Mouse (Mus musculus) neutrophil, adult 83 days (primary cell): ENCODE results near the gene Lrrfip2. TPM values are rescaled to one million over a fixed set of nuclear protein-coding genes. Genes with fewer than 3 reads are reported as not detected.

Source experiments
- total RNA-seq, 2 experiments: library from RNA; stranded (reverse); gene quantifications; one replicate each; pipeline ENCODE4 v1.2.4; 2023

The Lrrfip2 gene
- total RNA-seq, result 100 to 1,000 TPM in 1 of 2 experiments, 10 to 100 TPM in 1; 92.2 to 112 TPM

DNA sequence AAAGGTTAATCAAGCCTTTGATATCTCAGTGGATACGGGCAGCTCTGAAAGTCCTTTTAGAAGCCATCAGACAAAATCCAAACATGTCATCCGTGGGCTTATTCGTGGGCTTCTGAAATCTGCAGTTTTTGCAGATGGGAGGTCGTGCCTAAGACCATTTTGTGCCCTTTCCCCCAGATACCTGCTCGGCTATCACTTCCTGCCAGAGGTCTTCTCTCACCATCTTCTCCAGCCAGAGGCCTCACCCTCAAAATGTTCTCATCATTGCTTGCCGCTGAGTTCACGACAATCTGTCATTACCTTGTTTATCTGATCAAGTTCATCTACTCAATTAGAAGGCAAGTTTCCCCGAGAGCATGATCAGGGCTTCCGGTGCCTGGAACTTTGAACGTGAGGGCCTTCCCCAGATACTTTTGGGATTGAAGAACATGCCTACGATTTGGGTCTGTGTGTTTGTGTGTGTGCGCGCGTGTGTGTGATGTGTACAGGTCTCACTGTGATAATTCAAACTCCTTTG is at the start of gene Lrrfip2:
TSS of gene Lrrfip2 (plus strand) at position 467 of the 517 bp plus-strand sequence.

DNA sequence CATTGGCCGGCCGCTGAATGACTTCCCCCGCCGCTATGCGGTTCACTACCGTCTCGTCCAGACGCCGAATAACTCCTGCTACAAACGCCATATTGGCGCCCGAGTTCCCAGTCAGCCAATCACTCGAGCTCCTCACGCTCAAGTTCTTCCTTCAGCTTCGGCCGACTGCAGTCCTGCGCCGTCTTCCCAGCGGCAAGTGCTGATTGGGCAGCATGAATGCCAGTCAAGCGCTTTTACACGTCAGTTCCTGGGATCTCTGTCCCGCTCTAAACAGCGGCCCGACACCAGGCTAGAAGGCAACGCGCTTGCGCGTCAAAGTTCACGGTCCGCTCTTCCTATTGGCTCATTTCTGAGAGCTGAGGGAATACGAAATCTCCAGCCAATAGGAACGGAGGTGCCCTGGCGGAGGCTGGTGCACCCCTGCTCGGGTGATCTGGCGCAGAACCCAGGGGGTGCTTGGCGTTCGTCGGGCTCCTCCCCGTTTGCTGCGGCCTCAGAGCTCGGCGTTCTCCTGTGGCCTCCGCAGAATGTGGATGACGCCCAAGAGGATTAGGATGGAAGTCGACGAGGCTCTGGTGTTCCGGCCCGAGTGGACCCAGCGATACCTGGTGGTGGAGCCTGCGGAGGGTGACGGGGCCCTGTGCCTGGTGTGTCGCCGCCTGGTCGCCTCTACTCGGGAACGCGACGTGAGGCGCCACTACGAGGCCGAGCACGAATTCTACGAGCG is 154.2 kb downstream of the Lrrfip2 start, which contains the start of the genes Mlh1 and Epm2aip1:
TSS of gene Mlh1 (minus strand) at position 358 of the 727 bp plus-strand sequence.
TSS of gene Epm2aip1 (plus strand) at position 496 of the 727 bp plus-strand sequence.

Other genes with a start within 250 kb of the Lrrfip2 start
- gene Als2cl, start 237.7 kb upstream of the Lrrfip2 start, total RNA-seq, result 1 to 10 TPM in 1 of 2 experiments, under 1 TPM in 1; 0.39 to 1.1 TPM
- gene Tmie, start 237.5 kb upstream of the Lrrfip2 start, total RNA-seq, result under 1 TPM; 0.13 to 0.57 TPM
- gene Fam240a, start 200.7 kb upstream of the Lrrfip2 start, total RNA-seq, result not detected
- gene Tdgf1, start 171.4 kb upstream of the Lrrfip2 start, total RNA-seq, result not detected
- not detected for gene Lrrc2, start 166.0 kb upstream of the Lrrfip2 start, total RNA-seq
- gene Rtp3, start 127.0 kb upstream of the Lrrfip2 start, total RNA-seq, result not detected
- gene Ltf, start 98.3 kb upstream of the Lrrfip2 start, total RNA-seq, result over 10,000 TPM; 11,591 to 11,669 TPM
- gene Ccrl2, start 60.1 kb upstream of the Lrrfip2 start, total RNA-seq, result 100 to 1,000 TPM in 1 of 2 experiments, 10 to 100 TPM in 1; 86.9 to 116 TPM
- gene Mlh1, start 154.2 kb downstream of the Lrrfip2 start, total RNA-seq, result 10 to 100 TPM; 13.6 to 19.6 TPM
- 10 to 100 TPM; 11.1 to 13.4 TPM for gene Epm2aip1, start 154.3 kb downstream of the Lrrfip2 start, total RNA-seq
- not detected for gene Trank1, start 194.1 kb downstream of the Lrrfip2 start, total RNA-seq